Mouse (Mus musculus) WW6 (cell line): ENCODE data around the gene Mgll.

ENCODE experiments used
- DNase-seq: peaks from one replicate; pipeline ENCODE4 v3.0.0-alpha.2; 2013; ENCODE audit warnings: low read depth, low spot score

Mgll gene

GRCm38 (mm10) chr6:88743601-88744291 is 19.5 kb downstream of the Mgll start:
- no peak for DNase-seq

DNA sequence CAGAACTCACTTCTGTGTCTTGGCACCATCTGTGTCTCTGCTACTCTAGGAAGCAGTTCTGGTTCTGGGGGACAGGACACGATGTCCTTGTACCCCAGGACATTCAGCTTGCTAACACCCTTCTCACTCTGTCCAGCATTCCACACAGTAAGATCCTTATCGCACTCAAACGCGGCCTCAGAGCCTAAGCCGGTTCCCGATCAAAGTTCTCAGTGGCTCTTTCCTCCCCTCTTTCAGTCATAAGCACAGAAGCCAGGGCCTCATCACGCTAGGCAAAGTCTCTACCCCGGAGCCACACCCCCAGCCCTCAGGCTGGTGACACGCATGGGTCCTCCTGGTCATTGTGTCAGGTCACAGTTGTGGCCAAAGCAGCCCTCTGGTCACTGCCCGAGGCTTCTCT is 20.8 kb downstream of the Mgll start:
- DNase-seq: no peak

DNA sequence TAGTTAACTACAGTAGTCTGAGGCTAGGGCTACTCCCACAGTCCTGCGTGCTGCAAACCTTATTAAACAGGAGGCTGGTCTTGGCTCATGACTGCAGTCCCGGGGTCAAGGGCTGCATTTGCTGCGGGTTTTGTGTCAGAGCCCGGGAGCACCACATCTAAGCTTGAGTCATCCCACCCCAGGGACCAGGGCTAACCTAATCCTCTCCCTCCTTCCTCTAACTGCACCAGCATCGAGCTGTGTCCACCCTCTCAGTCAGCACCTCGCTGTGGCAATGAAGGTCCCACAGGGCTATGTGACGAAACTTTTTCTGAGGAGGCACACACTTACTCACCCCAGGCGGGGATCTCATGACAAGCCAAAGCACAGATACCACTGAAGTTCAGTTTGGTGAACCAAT is 22.1 kb downstream of the Mgll start:
- no peak for DNase-seq

GRCm38 (mm10) chr6:88747296-88748040 is 23.3 kb downstream of the Mgll start:
- no peak for DNase-seq

- no peak for DNase-seq
Observed at GRCm38 (mm10) chr6:88750884-88751283, 26.7 kb downstream of the Mgll start.

- no peak for DNase-seq
Observed at GRCm38 (mm10) chr6:88752711-88753219, 28.6 kb downstream of the Mgll start.

GRCm38 (mm10) chr6:88753578-88753977 is 29.4 kb downstream of the Mgll start:
- DNase-seq: no peak

DNA sequence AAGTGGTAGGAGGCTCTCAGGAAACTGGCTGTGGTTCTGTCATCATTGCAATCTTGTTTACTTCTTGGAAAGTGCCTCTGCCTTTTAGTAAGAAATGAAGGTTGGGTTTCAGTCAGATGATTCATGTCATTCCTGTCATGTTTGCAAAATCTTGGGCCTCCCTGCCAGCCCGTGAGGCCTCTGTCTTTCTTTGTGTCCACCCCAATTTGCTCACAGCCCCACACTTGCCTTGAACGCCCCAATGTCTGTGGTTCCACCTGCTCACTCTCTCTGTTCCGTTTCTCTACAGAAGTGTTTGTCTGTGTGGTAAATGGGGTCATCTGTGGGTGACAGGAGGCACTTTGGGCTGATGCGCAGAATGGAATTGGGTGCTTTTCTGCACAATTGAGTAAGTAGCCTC is 32.8 kb downstream of the Mgll start:
- DNase-seq: no peak

DNA sequence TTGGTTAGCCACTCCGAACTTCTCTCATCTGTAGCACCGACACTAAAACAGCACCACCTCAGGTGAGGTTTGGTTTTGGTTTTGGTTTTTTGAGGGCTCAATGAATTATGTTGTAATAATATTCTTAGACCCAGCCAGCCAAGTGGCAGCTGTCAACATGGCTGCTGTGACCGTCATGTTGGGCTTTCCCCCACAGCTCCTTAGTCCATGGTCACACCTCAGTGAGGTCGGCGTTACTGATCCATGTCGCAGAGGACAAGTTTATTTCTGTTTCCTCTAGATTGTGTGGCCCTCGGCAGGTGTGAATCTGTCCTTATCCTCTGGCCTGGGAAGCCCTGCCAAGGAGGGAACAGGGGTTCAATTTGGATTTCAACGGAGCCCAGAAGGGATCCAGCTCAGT is 33.9 kb downstream of the Mgll start:
- no peak for DNase-seq

GRCm38 (mm10) chr6:88758568-88759522 is 34.6 kb downstream of the Mgll start:
- DNase-seq: no peak

DNA sequence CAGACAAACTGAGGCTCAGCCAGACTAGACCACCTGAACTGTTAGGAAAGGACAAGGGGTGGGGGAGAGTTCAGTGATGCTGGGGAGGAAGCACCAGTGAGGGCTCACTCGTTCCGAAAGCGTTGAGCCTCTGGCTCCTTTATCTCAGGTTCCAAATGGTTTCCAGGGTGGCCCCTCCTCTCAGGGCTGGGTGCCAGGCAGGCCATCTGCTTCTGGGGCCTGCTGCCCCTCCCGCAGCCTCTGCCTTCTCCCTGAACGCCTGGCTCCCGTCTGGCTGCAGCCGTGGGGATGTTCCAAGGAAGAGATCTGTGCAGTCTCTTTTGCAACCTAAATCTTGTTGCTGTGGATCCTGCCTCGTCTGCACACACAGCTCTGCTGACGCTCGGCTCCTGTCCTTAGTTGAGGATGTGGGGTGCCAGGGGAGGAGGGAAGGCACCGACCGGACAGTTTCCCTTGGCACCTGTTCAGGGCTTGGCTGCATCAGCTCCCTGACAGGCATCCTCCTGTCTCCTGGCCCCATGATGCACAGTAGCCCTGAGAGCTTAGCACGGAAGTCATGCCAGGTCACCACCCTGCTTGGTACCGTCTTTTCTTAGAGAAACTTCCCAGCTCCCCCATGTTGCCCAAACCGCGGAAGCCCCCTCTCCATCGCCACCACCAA is 35.7 kb downstream of the Mgll start:
- DNase-seq: no peak

DNA sequence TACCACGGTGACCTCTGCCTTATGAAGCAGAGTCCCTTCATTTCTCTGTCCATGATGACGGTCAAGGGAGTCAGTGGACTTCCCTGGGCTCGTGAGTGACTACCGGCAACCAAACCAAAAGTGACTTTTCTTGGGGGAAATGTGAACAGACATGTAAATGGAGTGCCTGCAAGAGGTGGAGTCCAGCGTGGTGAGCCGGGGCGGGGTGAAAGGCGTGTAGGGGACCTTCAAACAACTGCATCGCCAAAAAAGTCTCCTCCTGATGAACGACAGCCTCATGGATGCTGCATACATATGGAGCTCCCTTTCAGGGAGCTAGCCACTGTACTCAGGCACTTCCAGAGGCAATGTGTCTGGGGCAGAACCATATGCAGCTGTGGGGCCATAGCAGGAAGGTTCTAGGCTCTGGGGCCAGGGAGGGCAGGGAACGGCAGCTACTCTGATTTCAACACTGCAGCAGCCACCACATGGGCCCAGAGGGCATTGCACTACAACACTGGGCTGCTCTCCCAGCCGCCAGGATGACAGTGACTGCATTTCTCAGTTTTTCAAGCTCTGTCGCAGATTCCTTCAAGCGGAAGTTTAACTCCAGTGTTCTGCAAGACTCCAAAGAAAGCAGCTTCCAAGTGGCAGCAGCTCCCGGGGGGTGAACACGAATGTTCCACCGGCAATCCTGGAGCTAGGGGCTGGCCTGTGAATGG is 36.9 kb downstream of the Mgll start:
- DNase-seq: no peak

GRCm38 (mm10) chr6:88761684-88762439 is 37.6 kb downstream of the Mgll start:
- no peak for DNase-seq

- no peak for DNase-seq
Observed at GRCm38 (mm10) chr6:88762440-88763196, 38.4 kb downstream of the Mgll start.

DNA sequence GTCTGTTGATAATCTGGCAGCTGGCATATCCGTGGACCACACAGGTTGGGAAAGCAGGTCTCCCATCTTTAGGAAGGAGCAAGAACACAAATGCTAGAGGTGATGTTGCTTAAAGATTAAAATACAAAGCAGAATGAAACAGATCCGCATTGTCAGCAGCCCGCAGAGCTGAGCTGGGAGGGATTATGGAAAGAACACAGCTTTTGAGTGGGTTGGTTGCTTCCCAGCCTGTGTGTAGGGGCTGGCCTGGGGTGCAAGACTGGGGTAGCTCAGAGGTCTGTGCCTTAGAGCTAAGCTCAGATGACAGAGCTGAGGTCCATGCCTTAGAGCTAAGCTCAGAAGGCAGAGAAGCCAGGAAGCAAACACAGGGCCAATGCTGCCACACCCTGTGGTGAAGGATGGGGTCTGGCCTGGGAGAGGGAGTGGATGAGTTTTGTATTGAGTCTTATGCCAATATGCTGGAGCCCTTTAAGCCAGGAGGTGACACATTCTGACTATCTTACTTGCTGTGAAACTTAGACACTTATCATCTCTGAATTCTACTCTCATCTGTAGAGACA is 39.4 kb downstream of the Mgll start:
- DNase-seq: no peak

- no peak for DNase-seq
Observed at GRCm38 (mm10) chr6:88764281-88764680, 40.1 kb downstream of the Mgll start.

DNA sequence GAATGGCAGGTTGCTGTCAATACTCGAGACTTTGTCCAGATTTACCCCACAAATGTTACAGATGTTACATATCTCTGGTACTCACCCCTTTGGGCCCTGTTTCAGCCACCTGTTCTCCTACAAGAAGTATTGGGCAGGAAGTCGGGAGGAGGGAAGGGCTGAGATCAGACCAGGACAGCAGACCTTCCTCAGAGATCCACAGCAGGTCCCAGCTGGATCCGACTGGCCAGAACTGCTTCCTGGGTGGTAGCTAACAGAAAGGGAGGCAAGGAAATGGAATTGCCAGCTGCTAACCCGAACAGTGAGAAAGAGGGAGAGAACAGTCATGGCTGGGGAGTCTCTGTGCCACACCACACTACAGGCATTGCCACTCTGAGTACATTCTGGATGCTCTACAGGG is 43.5 kb downstream of the Mgll start:
- no peak for DNase-seq

GRCm38 (mm10) chr6:88769723-88770122 is 45.5 kb downstream of the Mgll start:
- DNase-seq: no peak

DNA sequence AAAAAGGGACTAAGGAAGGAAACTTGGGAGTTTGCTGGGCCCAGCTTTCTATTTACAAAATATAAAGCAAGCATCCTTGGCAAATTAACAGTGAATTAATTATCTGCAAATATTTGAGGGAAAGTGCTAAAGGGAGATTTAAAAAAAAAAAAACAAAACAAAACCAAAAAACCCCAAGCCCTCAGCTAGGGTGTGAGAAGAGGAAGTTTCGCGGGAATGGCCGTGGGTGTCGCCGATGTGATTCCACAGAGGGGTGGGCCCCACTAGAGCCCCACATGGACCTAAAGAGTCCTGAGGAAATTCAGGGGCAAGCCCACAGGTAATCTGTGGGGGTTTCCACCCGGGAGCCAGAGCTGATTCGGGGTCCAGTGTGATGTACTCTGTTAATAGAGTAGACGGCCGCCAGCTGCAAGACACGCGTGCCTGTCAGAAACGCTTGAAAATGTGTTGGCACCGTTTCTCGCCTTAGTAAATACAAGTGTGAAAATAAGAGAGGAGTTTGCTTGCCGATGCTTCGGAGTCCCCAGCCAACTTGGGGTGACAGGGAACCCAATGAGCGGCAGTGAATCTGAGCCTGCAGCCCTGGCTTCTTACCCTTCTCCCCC is 46.2 kb downstream of the Mgll start:
- no peak for DNase-seq
